Mouse (Mus musculus) lung, adult 2 months (tissue): Measurements from ENCODE around the gene Pxdn.

Source experiments
- CTCF ChIP-seq: fragments of 200-500 bp; IDR thresholded peaks from 2 replicates; pipeline ENCODE4 v1.5.1; 2011; ENCODE audit warnings: mild to moderate bottlenecking, low read length, control low read depth; ENCODE audit not compliant: insufficient read depth
- POLR2A ChIP-seq: fragments of 200-500 bp; IDR thresholded peaks from 2 replicates; pipeline ENCODE4 v1.6.1; 2011; ENCODE audit warnings: low read depth, mild to moderate bottlenecking, control low read depth, low read length, borderline replicate concordance; ENCODE audit errors: extremely low read depth

DNA sequence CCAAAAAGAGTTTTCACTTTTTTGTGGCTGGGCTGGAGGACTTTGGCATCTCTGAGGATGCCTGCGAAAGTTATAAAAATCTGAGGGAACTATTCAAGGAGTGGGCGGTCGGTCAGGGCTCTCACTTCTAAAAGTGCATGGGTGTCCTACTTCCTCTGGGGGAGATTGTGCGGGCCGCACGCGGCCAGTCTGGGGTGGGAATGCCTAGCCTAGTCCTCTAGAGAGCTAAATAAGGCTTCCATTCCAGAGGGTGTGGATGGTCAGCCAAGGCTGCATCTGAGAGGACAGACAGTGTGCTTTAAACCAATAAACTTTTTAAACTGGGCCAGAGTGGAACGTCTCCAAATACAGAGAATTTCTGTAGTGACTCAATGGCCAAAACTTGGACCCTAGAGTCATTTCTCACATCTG lies 1.9 kb downstream of the Pxdn start:
- TF ChIP-seq POLR2A (no peak), CTCF (no peak)
